Mouse (Mus musculus): Measurements from ENCODE around the gene Sbk3. TPM values are rescaled to one million over a fixed set of nuclear protein-coding genes. Genes with fewer than 3 reads are reported as not detected.
"Not testable (repeated sequence)": the region's sequence is repeated elsewhere in the genome, so short reads cannot be mapped to it uniquely, and the experiment has no call there.

The Sbk3 gene
- polyA plus RNA-seq (2015; fragmentation: Nextera tagmentation; extraction: Ambion mirVana) = 0.60 and 0.93 TPM in 2 replicates

DNA sequence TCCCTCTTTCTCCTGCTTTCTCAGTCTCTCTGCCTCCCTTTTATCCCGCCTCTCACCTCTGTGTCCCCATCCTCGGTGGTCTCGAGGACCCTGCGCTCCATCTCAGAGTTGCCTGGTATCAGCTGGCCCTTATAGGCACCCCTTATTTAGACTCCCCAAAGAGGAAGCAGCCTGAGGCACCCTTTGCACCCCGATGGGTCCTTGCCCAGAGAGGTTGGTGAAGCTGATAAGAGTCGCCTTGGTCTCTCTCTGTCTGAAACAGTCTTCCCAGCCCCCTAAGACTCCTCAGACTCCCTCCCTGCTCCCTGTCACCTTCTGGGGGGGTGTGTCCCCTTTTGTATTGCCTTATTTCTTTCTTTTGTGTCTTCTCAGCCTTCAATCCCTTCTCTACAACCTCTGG lies at the start of gene Sbk3:
TSS of gene Sbk3 (minus strand) at position 101 of the 400 bp plus-strand sequence.
- H3K36me3 ChIP-seq (ENCODE audit: control insufficient read depth, insufficient read depth, low read length) = no peaks in the 10 kb centered on the region
- H3K4me1 ChIP-seq (ENCODE audit: control insufficient read depth, insufficient read depth, low read length) = no peaks in the 10 kb centered on the region
- H3K9ac ChIP-seq (ENCODE audit: low read depth, low read length) = no peak within 1 kb of the TSS
- H3K4me3 ChIP-seq (ENCODE audit: low read depth, low read length) = no peak within 1 kb of the TSS
- no peaks in the 10 kb centered on the region for H3K9me3 ChIP-seq (replicated peaks; ENCODE audit: control insufficient read depth, low read length, poor library complexity, severe bottlenecking)
- no peak within 1 kb of the TSS for H3K4me2 ChIP-seq (ENCODE audit: low read length)
- 32% methylated on average over 6 of the region's 6 CpGs for WGBS
- ATAC-seq = no peak
- H3K27me3 ChIP-seq (ENCODE audit: control insufficient read depth, insufficient read depth, low read depth, low read length) = no peaks in the 10 kb centered on the region
- no peak within 1 kb of the TSS for H3K27ac ChIP-seq (ENCODE audit: low read length)

DNA sequence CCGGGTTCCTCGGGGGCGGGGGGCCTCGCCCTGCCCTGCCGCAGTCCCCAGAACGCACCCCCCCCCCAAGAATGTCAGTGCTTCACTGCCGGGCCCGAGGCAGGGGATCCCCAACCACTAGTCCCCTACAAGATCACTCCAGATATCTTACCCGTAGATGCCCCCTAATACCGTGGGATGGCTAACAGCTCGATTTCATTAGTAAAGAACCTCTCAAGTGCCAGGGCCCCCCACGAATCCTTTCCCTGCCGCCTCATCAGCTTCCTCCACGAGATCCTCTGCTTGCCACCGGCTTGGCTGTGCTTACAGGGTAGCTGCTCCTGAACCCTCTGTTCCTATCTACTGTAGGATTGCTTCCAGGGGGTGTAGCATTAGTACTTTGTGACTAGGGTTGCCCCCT lies 49.7 kb upstream of the Sbk3 start:
- H3K4me3 ChIP-seq (ENCODE audit: low read depth, low read length) = peak overlapping the region; percentile 56
- H3K4me1 ChIP-seq (ENCODE audit: control insufficient read depth, insufficient read depth, low read length) = peaks cover 14% of the 10 kb centered on the region
- H3K27ac ChIP-seq (ENCODE audit: low read length) = peak overlapping the region; percentile 78
- H3K9ac ChIP-seq (ENCODE audit: low read depth, low read length) = peak overlapping the region; percentile 79
- H3K27me3 ChIP-seq (ENCODE audit: control insufficient read depth, insufficient read depth, low read depth, low read length) = no peaks in the 10 kb centered on the region
- ATAC-seq = peak; percentile 54
- H3K36me3 ChIP-seq (ENCODE audit: control insufficient read depth, insufficient read depth, low read length) = no peaks in the 10 kb centered on the region; the same call in 1 of the 2 replicates
- H3K9me3 ChIP-seq (replicated peaks; ENCODE audit: control insufficient read depth, low read length, poor library complexity, severe bottlenecking) = no peaks in the 10 kb centered on the region
- H3K4me2 ChIP-seq (ENCODE audit: low read length) = peak overlapping the region; percentile 84
- WGBS = under 1% methylated on average over 11 of the region's 15 CpGs

DNA sequence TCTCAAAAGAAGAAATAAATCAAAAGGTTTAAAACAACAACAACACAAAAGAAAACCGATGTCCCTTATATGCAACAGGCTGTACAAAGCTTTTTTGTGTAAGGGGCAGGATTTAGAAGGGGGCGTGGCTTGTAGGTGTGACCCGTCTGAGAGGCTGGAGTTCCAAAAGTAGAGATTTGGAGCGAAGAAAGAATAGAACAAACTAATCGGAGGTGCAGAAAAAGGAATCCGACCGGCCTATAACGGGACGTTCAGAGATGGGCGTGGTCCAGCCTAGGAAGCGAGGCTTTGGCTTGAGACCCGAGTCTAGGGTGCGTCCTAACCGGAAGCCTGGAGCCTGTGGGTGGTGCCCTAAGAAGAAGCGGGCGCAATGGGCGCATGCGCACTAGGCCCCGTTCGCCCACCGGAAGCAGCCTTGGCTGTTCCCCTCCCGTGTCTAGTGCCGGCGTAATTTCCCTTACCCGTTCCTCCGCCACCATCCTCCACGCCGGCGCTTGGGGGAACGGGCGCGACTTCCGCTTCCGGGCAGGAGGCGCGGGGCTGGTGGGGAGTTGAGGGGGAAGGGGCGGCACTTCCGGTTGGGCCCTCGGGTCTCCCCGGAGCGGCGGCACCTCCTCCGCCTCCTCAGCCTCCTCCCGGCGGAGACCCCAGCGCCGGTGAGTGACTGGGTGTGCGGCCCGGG lies 49.2 kb upstream of the Sbk3 start, which contains the start of the genes Zfp865 and Ccdc106:
TSS of gene Zfp865 (plus strand) at position 377 of the 682 bp plus-strand sequence.
TSS of gene Ccdc106 (plus strand) at position 554 of the 682 bp plus-strand sequence.
- under 1% methylated on average over 41 of the region's 49 CpGs for WGBS
- Histone ChIP-seq H3K4me3 (ENCODE audit: low read depth, low read length) (peak within 1 kb of the TSS; percentile 56), H3K4me2 (ENCODE audit: low read length) (peak within 1 kb of the TSS; percentile 84), H3K27ac (ENCODE audit: low read length) (peak within 1 kb of the TSS; percentile 78), H3K27me3 (ENCODE audit: control insufficient read depth, insufficient read depth, low read depth, low read length) (no peaks in the 10 kb centered on the region), H3K4me1 (ENCODE audit: control insufficient read depth, insufficient read depth, low read length) (peaks cover 14% of the 10 kb centered on the region), H3K36me3 (ENCODE audit: control insufficient read depth, insufficient read depth, low read length) (no peaks in the 10 kb centered on the region; the same call in 1 of the 2 replicates), H3K9me3 (replicated peaks; ENCODE audit: control insufficient read depth, low read length, poor library complexity, severe bottlenecking) (no peaks in the 10 kb centered on the region), H3K9ac (ENCODE audit: low read depth, low read length) (peak within 1 kb of the TSS; percentile 79)
- peak; percentile 92 for ATAC-seq

DNA sequence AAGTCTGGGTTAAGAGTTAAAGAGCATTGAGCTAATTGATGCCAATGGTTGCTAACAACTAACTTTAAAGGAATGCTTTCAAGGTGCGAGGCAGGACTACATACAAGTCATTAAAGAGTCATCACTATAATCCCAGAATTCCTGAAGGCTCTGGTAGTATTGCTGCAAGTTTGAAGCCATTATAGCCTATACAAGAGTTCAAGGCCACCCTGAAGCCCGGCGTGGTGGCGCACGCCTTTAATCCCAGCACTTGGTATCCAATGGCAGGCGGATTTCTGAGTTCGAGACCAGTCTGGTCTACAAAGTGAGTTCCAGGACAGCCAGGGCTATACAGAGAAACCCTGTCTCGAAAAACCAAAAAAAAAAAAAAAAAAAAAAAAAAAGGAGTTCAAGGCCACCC lies 48.6 kb upstream of the Sbk3 start:
- H3K9me3 ChIP-seq (replicated peaks; ENCODE audit: control insufficient read depth, low read length, poor library complexity, severe bottlenecking); H3K36me3 ChIP-seq (ENCODE audit: control insufficient read depth, insufficient read depth, low read length); H3K27me3 ChIP-seq (ENCODE audit: control insufficient read depth, insufficient read depth, low read depth, low read length); ATAC-seq: not testable (repeated sequence)
- Histone ChIP-seq H3K4me1 (ENCODE audit: control insufficient read depth, insufficient read depth, low read length) (peaks cover 14% of the 10 kb centered on the region), H3K4me2 (ENCODE audit: low read length) (peak overlapping the region; percentile 84), H3K27ac (ENCODE audit: low read length) (peak overlapping the region; percentile 78), H3K9ac (ENCODE audit: low read depth, low read length) (peak overlapping the region; percentile 46; the same call in 1 of the 2 replicates), H3K4me3 (ENCODE audit: low read depth, low read length) (peak overlapping the region; percentile 56)
- 27% methylated on average over 8 of the region's 8 CpGs for WGBS

DNA sequence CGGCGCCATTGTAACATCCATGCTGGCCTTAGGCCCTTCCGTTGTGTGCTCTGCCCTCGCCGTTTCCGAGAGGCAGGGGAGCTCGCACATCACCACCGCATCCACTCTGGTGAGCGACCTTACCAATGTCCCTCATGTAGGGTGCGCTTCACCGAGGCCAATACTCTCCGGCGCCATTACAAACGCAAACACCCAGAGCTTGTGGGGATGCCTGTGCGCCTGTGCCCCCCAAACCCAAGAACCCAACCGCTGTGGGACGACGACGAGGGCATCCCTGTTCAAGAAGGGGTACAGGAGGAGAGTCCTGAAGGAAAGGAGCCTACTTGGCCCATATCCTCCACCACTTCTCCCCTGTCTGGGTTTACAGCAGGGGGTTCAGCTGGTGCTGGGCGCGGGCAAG lies 47.0 kb upstream of the Sbk3 start:
- no peak for ATAC-seq
- H3K4me1 ChIP-seq (ENCODE audit: control insufficient read depth, insufficient read depth, low read length) = peaks cover 19% of the 10 kb centered on the region
- 98% methylated on average over 21 of the region's 21 CpGs for WGBS
- H3K36me3 ChIP-seq (ENCODE audit: control insufficient read depth, insufficient read depth, low read length) = no peaks in the 10 kb centered on the region; the same call in 1 of the 2 replicates
- H3K9me3 ChIP-seq (replicated peaks; ENCODE audit: control insufficient read depth, low read length, poor library complexity, severe bottlenecking) = no peaks in the 10 kb centered on the region
- no peak overlapping the region for H3K27ac ChIP-seq (ENCODE audit: low read length)
- no peak overlapping the region for H3K9ac ChIP-seq (ENCODE audit: low read depth, low read length)
- H3K27me3 ChIP-seq (ENCODE audit: control insufficient read depth, insufficient read depth, low read depth, low read length) = no peaks in the 10 kb centered on the region
- H3K4me2 ChIP-seq (ENCODE audit: low read length) = no peak overlapping the region
- H3K4me3 ChIP-seq (ENCODE audit: low read depth, low read length) = no peak overlapping the region

DNA sequence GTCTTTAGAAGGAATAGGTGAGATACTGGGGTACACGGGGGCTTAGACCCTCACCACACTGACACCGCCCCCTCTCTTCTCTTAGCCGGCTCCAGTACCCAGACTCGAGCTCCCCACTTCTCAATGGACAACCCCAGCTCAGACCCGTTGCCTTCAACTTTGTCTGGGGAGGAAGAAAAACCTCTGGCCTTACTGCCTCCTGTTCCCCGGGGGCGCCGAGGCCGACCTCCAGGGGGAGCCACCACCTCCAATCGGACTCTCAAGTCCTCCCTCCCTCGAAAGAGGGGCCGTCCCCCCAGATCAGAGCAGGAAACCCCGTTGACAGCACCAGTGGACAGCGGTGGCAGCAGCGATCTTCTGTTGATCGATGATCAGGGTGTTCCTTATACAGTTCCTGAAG lies 46.4 kb upstream of the Sbk3 start:
- ATAC-seq = no peak
- Histone ChIP-seq H3K4me3 (ENCODE audit: low read depth, low read length) (no peak overlapping the region), H3K27ac (ENCODE audit: low read length) (no peak overlapping the region), H3K9ac (ENCODE audit: low read depth, low read length) (no peak overlapping the region), H3K4me1 (ENCODE audit: control insufficient read depth, insufficient read depth, low read length) (peaks cover 19% of the 10 kb centered on the region), H3K36me3 (ENCODE audit: control insufficient read depth, insufficient read depth, low read length) (peaks cover 5% of the 10 kb centered on the region; the same call in 1 of the 2 replicates), H3K4me2 (ENCODE audit: low read length) (no peak overlapping the region), H3K9me3 (replicated peaks; ENCODE audit: control insufficient read depth, low read length, poor library complexity, severe bottlenecking) (no peaks in the 10 kb centered on the region), H3K27me3 (ENCODE audit: control insufficient read depth, insufficient read depth, low read depth, low read length) (no peaks in the 10 kb centered on the region)
- 91% methylated on average over 16 of the region's 16 CpGs for WGBS

DNA sequence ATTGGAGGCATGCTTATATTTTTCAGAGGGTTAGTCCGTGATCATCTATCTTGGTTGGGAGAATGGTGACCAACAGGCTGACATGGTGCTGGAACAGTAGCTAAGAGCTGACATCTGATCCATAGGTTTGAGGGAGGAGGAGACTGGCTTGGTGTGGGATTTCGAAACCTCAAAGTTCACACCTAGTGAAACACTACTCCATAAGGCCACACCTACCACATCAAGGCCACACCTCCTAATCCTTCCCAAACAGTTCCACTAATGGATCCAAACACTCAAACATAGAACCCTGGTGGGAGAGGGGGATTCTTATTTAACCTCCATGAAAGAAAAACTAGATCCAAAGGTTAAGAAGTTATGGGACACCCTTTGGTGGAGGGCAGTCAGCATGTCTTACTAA lies 46.0 kb upstream of the Sbk3 start:
- H3K4me2 ChIP-seq (ENCODE audit: low read length) = no peak overlapping the region
- no peaks in the 10 kb centered on the region for H3K9me3 ChIP-seq (replicated peaks; ENCODE audit: control insufficient read depth, low read length, poor library complexity, severe bottlenecking)
- no peak overlapping the region for H3K9ac ChIP-seq (ENCODE audit: low read depth, low read length)
- 100% methylated on average over 2 of the region's 2 CpGs for WGBS
- no peak overlapping the region for H3K4me3 ChIP-seq (ENCODE audit: low read depth, low read length)
- H3K36me3 ChIP-seq (ENCODE audit: control insufficient read depth, insufficient read depth, low read length) = peaks cover 5% of the 10 kb centered on the region; the same call in 1 of the 2 replicates
- H3K27me3 ChIP-seq (ENCODE audit: control insufficient read depth, insufficient read depth, low read depth, low read length) = no peaks in the 10 kb centered on the region
- H3K27ac ChIP-seq (ENCODE audit: low read length) = no peak overlapping the region
- H3K4me1 ChIP-seq (ENCODE audit: control insufficient read depth, insufficient read depth, low read length) = peaks cover 19% of the 10 kb centered on the region
- no peak for ATAC-seq

DNA sequence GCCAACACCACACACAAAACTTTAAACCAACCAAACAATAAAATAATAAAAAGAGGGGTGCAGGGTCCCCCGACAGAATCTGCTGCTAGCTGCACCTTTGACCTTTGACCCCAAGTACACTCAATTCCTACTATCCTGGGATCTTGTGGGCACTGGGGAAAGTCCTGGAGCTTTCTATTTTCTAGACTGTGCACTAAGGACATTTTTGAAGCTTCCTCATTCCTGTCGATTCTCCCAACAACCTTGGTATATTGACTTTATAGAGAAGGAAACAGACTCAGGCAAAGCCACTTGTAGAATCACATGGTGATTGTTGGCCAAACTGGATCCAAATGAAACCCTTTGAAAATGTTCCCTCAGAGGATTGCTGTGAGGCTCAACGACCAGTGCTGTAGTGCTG lies 45.1 kb upstream of the Sbk3 start:
- WGBS = 66% methylated on average over 3 of the region's 3 CpGs
- Histone ChIP-seq H3K27me3 (ENCODE audit: control insufficient read depth, insufficient read depth, low read depth, low read length) (no peaks in the 10 kb centered on the region), H3K9me3 (replicated peaks; ENCODE audit: control insufficient read depth, low read length, poor library complexity, severe bottlenecking) (no peaks in the 10 kb centered on the region), H3K36me3 (ENCODE audit: control insufficient read depth, insufficient read depth, low read length) (peaks cover 13% of the 10 kb centered on the region), H3K4me1 (ENCODE audit: control insufficient read depth, insufficient read depth, low read length) (peaks cover 13% of the 10 kb centered on the region), H3K4me3 (ENCODE audit: low read depth, low read length) (peak overlapping the region; percentile 79), H3K9ac (ENCODE audit: low read depth, low read length) (peak overlapping the region; percentile 74), H3K4me2 (ENCODE audit: low read length) (peak overlapping the region; percentile 67), H3K27ac (ENCODE audit: low read length) (peak overlapping the region; percentile 97)
- ATAC-seq = no peak
